ENCODE assay signal across 18 mouse cellular contexts in the genomic region with DNA sequence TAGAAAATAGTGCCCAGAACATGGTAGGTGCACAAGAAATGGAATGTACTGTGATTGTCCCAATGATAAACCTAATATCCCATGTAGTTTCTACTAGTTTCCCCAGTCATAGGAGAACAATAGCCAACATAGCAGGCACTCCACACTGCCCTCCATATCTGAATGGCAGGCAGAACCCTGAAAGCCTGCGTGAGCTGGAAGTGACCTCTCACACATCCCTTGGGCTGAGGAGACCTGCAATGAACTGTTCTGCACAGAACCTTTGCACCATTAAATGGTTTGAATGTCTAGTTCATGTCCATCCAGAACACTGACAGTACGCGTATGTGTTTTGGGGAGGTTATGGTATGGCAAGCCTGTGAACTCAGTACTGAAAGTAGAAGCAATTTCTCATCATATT. TPM values are rescaled to one million over a fixed set of nuclear protein-coding genes. Genes with fewer than 3 reads are reported as not detected.
DNase-seq lines count a peak whose midpoint lies in the region.
"Had no signal": no experiment of that assay in that cellular context is flagged by ENCODE, and none has a peak within 500 bp of the region (broad histone marks: within the 10 kb centered on the region; RNA-seq: fewer than 3 reads in every experiment).

No protein-coding gene starts in this region.

- peak; percentile 68 for DNase-seq in heart, adult 11 months
- no peak for DNase-seq in heart, adult 18-20 months
- peak; percentile 1 for DNase-seq in kidney, postnatal 10 days
- no peak for DNase-seq in kidney, postnatal 4 days
- peak; percentile 12 for DNase-seq in testis, postnatal 10 days (ENCODE audit: low spot score)
- DNase-seq in testis, postnatal 14 days (ENCODE audit: low spot score): no peak
- DNase-seq: adrenal gland, adult 8-10 months; adrenal gland, postnatal 14 days; adrenal gland, postnatal 36 days; B cell, adult 2 months; cerebellum, adult 11-12 months; cerebellum, adult 2 months; cerebellum, adult 9-10 months; cerebellum, postnatal 10 days; cerebellum, postnatal 25 days had no signal

RNA-seq across cellular contexts. Expression of gene Tmem212, which starts 27.5 kb away (rescaled TPM):
- total RNA-seq in heart, adult 18-20 months (2021): under 1 TPM in 1 of 2 experiments, not detected in 1; 0.85 TPM
- total RNA-seq: adrenal gland, adult 18-20 months; adrenal gland, adult 8-10 months; adrenal gland, postnatal 14 days; adrenal gland, postnatal 36 days; CH12.LX; G1E had no signal

Comparison
In these comparisons a context has a peak if more than half of its experiments do, and no peak if none do; other contexts are left out.
1. DNase-seq: peak in heart, adult 11 months (single experiment), kidney, postnatal 10 days (single experiment) and testis, postnatal 10 days (single experiment); none in heart, adult 18-20 months (0 of 2), kidney, postnatal 4 days (0 of 2) and testis, postnatal 14 days (single experiment).